Mouse (Mus musculus) embryonic facial prominence, embryonic 10.5 days (tissue): ENCODE measurements around the gene Arnt2. TPM values are rescaled to one million over a fixed set of nuclear protein-coding genes. Genes with fewer than 3 reads are reported as not detected.

Experiments used
- polyA plus RNA-seq: library from polyadenylated mRNA; unstranded; fragments of >200 nt; fragmentation: Nextera tagmentation; extraction: Ambion mirVana; gene quantifications from 2 replicates; pipeline ENCODE4 v1.2.1, GENCODE M21; 2016

Arnt2 gene
- polyA plus RNA-seq, 1 experiment from 2014 or later: 22.2 TPM

Other genes starting within 250 kb of the Arnt2 start
- 0.02 TPM in 1 of 2 replicates, not detected in the other for gene Gm2115, start 118.8 kb upstream of the Arnt2 start, polyA plus RNA-seq
- 1.8 and 2.3 TPM in 2 replicates for gene Fah, start 196.5 kb upstream of the Arnt2 start, polyA plus RNA-seq